Mouse (Mus musculus) heart, postnatal 4 days (tissue): ENCODE data around the gene Srarp. TPM values are rescaled to one million over a fixed set of nuclear protein-coding genes. Genes with fewer than 3 reads are reported as not detected.
A peak's percentile ranks its signal among the peaks of the same experiment; 100 is the strongest.

Source experiments
- DNase-seq: peaks from one replicate; pipeline ENCODE4 v3.0.0; 2021
- total RNA-seq, 2 experiments: library from RNA; stranded (reverse); gene quantifications; 2 replicates each; pipeline ENCODE4 v1.2.3; 2021

The Srarp gene
- total RNA-seq, 2 experiments from 2014 or later, result not detected

DNA sequence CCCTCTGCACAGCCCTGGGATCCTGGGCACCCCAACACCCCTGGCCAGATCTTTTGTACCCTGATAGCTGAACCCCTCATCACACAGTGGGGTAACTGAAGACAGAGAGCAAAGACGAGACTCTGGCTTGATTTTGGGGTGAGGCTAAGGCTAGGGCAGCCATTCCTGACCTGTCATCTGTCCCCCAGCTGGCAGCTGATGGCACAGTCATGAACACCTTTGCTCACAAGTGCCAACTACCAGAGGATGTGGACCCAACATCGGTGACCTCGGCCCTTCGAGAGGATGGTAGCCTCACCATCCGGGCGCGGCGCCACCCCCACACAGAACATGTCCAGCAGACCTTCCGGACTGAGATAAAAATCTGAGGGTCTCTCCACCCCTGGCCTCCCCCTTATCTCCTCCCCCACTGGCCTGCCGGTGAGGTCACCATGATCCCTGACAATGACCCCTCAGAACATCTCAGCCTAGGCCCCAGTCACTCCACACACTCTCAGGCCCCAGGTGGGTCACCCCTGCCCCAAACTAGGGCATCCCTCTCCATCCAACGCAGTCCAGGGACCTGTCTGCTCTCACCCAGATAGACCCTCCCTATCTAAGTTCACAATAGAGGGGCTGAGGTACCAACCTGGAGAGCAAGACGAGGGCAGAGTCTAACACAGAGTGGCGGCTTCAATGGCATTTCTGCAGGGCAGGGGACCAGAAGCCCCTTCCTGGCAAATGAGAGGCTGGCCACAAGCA, 12.0 kb downstream of the Srarp start:
- peak; percentile 39 for DNase-seq

DNA sequence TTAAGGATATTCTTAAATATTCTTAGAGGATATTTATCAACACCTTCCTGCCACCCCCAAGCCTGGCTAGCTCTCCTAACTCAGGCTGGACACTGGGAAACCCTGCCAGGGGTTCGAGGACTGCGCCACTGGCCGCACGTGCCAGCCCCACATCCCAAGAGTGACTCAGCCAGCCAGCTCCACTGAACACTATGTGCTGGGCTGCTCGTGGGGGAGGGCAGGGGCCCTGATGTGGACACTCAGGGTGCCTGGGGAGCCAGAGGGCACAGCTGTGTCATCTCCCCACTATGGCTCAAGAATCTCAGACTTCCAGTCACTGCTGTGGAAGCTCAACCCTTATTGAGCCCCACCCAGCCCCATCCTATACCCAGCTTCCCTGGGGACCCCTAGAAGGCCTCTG, 12.6 kb downstream of the Srarp start:
- peak; percentile 43 for DNase-seq

DNA sequence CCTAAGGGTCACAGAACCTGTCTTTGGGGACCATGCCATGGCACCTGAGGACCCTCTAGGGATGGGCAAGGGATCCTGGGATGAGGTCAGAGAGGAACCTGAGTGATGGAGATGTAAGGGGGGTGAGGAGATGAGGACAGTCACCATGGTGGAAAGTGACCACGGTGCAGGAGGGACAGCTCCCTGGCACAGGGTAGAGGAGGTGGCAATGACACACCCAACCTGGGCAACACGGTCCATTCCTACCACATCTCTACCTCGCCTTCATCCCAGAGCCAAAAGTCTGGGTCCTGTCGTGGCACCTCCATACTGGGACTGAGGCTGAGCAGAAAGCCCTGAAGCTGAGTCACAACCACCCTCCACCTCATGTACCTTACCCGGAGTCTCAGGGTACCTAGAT, 13.1 kb downstream of the Srarp start:
- DNase-seq, result no peak

- DNase-seq, result peak; percentile 94
These were observed 14.5 kb downstream of the Srarp start for GRCm38 (mm10) chr4:141421423-141421822.

DNA sequence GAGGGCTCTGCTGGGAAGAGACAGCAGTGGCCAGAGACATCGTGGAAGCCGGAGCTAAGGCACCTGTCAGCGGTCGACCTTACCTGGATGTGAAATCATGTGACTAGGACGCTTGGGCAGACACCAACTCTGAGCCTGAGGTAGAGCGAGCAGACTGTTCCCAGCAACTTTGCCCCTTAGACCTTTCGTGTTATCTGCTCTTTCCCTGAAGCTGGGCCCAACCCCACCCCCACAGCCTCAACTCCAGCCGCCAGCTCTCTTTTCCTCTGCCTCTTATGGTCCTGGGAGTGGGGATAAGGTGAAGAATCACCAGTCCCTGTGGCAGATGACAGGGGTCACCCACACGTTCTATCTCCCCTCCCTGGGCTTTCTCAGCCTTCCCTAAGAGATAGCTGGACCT, 15.0 kb downstream of the Srarp start:
- DNase-seq, result peak; percentile 58

- DNase-seq, result no peak
These were observed 15.6 kb downstream of the Srarp start, which contains the start of gene Hspb7 for GRCm38 (mm10) chr4:141420192-141420829. TSS of gene Hspb7 (plus strand) at chr4:141420779.

- peak; percentile 75 for DNase-seq
These were observed 16.3 kb downstream of the Srarp start for GRCm38 (mm10) chr4:141419398-141420191.

DNA sequence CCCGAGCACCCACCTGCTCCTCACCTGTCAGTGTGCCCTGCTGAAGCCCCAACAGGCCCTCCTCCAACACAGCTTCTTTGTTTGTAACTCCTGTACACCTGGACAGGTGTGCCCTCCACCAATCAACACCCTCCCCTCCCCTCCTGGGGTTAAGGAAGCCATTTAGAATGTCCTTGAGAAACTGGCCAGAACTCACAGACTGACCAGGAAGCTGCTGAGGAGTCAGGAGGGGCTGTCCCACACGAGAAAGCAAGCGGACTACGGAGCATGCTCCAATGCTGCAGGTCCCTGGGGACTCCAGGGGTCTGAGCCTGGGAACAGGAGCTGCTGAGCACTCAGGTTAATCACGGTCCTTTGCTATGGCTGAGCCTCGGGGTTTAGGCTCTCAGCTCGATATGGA, 20.0 kb downstream of the Srarp start, which contains the start of gene Clcnkb:
Gene Clcnkb (minus strand): TSS at position 91 of the 400 bp plus-strand sequence.
- DNase-seq, result no peak

DNA sequence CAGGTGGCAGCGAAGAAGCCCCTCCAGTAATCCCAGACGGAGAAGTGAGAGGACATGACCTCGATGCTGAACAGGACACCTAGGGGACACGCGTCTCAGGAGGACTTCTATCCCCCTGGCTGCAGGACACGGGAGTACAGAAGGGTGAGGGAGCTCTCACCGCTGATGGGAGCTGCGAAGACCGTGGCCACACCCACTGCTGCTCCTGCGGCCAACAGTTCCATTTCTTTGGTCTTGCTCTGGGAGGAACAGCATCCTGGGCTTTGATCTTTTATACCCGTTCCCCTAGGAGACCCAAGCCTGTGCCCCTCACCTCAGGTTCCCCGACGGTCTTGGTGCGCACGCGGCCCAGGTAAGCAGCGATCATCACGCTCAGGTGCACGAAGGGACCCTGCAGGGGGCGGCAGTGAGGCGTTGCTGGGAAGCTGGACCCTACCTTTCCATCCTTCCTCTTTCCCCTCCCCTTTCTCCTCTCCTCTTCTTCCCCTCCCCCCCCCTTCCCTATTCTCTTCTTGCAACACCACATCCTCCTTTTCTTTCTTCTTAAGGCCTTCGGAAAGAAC, 24.4 kb downstream of the Srarp start:
- no peak for DNase-seq

DNA sequence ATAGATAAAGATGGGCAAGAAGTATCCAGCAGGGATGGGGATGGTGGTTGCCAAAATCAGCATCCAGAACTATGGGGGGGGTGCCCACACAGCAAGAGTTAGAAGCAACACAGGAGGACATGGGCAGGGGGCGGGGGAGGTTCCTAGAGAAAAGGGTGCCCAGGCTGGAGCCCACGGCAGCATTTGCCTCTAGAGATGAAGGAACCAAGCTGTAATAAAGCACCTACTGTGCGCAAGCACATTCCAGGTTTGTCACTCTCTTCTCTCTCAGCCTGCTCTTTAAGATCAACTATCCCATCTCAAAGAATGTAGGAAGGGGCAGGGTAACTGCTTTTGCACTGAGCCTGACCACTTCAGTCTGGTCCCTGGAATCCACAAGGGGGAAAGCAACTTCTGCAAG, 27.3 kb downstream of the Srarp start:
- no peak for DNase-seq

GRCm38 (mm10) chr4:141406516-141407299, 29.2 kb downstream of the Srarp start:
- peak; percentile 83 for DNase-seq

DNA sequence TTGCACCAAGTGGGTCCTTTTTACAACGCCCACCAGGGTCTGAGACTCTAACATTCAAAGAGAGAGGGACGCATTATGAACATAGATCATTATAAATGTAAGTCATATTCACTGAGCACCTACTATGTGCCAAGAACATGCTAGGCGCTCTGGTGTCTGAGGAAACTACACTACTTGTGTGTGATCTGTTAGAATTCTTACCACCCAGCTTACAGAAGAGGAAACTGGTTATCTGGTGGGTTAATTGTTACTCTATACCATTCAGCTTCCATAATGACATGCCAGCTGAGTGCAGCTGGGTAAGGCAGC, 30.6 kb downstream of the Srarp start:
- DNase-seq, result no peak

DNA sequence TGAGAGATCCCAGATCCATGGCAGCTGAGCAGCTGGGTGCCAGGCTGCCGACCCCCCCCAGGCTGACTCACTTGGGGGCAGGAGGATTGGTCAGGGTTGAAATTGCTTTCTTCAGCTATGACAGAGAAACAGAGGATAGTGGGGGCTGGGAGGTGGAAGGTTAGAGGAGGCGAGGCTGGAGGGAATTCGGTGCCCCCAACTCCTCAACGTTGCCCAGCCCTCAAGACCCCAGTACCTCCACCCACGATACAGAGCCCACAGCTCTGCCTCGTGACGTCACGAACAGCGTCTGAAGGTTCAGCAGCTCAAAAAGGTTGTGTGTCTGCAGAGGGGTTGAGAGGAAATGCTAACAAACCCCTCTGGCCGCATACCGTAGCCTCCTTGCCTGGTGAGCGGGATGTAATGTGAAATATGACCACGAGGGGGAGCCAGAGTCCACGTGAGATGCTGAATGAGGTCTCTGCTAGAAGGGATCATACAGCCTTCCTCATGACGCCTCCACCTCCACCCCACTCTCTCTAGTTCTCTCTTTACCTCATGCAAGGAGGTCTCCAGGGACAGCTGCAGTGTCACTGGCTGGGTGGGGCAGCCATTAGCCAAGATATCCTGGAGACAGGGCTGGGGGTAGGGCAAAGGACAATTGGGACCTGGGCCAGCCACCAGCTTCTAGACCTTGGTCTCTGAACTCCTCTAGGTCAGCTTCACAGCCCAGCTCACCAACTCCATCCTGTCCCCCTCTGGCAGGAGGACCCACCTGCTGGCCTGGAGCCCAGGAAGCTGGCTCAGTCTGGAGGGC, 31.2 kb downstream of the Srarp start:
- peak; percentile 95 for DNase-seq

DNA sequence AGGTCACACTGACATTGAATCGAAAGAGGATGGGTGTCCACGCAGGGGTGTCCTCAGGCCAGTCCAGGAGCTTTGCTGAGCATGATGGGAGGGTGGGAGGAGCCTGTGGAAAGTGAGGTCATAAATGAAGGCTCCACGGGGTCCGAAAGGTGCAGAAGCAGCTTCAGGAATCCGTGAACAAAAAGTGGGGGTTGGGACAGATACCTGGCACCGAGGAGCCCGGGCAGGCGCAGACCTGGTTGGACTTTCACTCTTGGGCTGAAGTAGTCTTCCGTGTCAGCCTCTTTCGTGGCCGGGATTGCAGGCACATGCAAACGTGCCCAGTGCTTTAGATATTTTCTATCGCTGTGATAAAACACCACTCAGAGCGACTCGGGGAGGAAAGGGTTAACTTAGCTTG, 35.7 kb downstream of the Srarp start:
- DNase-seq, result no peak

DNA sequence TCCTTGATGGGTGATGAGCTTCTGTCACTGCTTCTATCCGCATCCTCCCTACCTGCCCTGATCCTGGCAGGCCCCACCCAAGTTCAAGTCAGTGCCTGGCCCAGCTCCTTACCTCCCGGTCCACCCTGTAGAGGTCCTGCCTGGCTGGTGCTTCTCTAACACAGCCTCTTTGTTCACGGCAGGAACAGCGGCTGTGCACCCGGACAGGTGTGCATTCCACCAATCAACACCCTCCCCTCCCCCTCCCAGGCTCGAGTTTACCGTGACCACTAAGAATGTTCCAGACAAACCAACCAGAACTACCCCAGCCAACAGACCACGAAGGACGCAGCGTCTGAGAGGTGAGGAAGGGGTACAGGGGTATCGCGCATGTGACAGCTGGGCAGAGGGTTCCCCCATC, 37.4 kb downstream of the Srarp start, which contains the start of gene Clcnka:
Gene Clcnka (minus strand): TSS at position 180 of the 400 bp plus-strand sequence.
- DNase-seq, result no peak

DNA sequence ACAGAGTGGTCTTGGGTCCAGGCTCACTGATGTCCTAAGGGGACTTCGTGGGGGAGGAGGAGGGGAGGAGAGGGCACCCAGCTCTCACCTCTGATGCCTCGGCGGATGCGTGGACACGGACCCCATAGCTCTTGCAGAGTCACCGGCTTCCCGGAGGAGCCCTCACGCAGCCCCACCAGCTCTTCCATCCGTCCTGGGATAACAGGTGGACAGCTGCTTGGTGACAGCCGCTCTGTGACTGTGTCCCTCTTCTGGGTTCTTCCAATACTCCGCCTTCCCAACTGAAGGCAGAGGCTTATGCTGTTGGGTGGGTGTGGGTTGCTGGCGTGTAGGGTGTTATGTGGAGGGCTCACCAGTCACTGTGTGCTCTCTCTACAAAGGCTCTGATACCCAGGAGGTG, 38.0 kb downstream of the Srarp start:
- no peak for DNase-seq

GRCm38 (mm10) chr4:141394751-141395150, 41.2 kb downstream of the Srarp start:
- DNase-seq, result no peak

DNA sequence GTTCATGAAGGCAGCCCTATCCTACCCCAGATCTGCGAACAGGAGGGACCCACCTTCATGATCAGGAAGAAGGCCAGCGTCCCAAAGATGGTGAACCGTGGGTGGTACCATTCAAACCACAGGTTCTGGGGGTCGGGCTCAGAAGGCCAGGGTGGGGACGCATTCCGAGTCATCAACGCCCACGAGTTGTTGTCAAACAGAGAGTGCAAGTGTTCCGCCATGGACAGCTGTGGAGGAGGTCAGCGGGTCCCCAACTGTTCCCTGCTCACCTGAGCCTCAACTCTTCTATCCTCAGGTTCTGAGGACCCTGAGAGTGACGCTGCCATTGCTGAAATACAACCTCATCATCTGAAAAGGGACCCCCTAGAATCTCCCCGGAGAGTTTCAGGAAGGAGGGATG, 44.6 kb downstream of the Srarp start:
- no peak for DNase-seq

DNA sequence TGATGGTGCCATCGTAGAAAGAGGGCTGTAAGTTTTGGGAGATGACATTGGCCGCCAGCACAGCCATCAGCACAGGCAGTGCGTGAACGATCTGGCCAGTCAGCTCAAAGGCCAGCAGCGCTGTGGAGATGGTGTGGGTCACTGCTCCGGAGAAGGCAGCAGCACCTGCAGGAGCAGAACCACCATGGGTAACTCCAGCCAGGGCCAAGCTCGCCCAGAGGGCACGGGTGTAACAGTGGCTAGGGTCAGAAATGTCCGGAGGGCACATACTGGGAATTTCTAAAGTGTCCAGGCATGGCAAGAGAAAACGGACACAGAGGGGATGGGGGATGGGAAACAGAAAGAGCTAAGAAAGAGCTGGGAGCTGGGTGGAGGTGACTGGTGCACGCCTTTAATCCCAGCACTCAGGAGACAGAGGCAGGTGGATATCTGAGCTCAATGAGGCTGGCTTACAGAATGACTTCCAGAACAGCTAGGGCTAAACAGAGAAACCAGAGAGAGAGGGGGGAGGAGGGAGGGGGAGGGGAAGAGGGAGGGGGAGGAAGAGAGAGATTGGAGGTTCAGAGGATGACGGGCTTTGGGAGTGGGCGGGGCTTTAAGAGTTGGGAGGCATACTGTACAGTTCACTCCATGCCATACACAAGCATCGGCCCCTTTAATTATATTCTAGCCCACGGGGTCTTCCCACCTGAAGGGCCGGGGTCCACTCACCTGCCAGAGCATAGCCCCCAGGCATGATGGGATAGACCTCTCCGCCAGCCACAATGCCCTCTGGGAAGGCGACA, 46.3 kb downstream of the Srarp start:
- DNase-seq, result no peak

DNA sequence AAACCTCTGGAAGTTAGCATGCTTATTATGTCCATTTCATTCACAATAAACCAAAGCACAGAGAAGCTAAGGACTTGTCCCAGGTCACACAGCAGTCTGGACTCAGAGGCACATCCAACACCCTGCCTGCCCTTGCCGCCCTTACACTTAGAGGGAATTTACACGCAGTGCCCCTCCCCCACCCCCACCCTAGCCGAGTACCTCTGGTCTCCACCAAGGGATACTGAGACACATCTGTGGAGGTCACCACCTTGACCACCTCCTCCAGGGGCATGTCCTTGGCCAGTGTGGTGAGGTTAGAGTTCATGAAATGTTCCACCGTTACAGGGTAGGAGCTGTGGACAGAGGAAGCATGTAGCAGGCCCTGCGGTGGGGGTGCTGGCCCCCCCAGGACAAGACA, 48.0 kb downstream of the Srarp start:
- no peak for DNase-seq
